Mouse (Mus musculus) left cerebral cortex, adult 8-10 months (tissue): Measurements from ENCODE around the gene Kdelr3. TPM values are rescaled to one million over a fixed set of nuclear protein-coding genes. Genes with fewer than 3 reads are reported as not detected.

Experiments
- DNase-seq, 2 experiments: peaks; one replicate each; pipeline ENCODE4 v3.0.0; 2022; ENCODE audit warnings: low spot score in 2 of 2
- total RNA-seq, 4 experiments: library from RNA; stranded (reverse); gene quantifications; 2 replicates each; pipeline ENCODE4 v1.2.4; 2022

The Kdelr3 gene
- total RNA-seq, result under 1 TPM; 0.26 to 0.62 (median 0.48) TPM

- peak in 1 of 2 experiments; percentile 27 for DNase-seq
Measured at GRCm38 (mm10) chr15:79516171-79517096, at the start of gene Kdelr3. Gene Kdelr3 (plus strand): TSS chr15:79516411.

- peak; percentile 65 to 90 for DNase-seq
Measured at GRCm38 (mm10) chr15:79466601-79467286, 49.5 kb upstream of the Kdelr3 start.

GRCm38 (mm10) chr15:79469577-79469976 is 46.6 kb upstream of the Kdelr3 start:
- DNase-seq, result no peak

GRCm38 (mm10) chr15:79470583-79470982 is 45.6 kb upstream of the Kdelr3 start:
- DNase-seq, result no peak

- peak in 1 of 2 experiments; percentile 50 for DNase-seq
Measured at GRCm38 (mm10) chr15:79471095-79471494, 45.1 kb upstream of the Kdelr3 start.

- no peak for DNase-seq
Measured at GRCm38 (mm10) chr15:79473042-79473441, 43.2 kb upstream of the Kdelr3 start.

GRCm38 (mm10) chr15:79473638-79474355 is 42.4 kb upstream of the Kdelr3 start:
- no peak for DNase-seq

- DNase-seq, result no peak
Measured at GRCm38 (mm10) chr15:79477227-79477626, 39.0 kb upstream of the Kdelr3 start.

GRCm38 (mm10) chr15:79481181-79481688 is 35.0 kb upstream of the Kdelr3 start:
- DNase-seq, result peak in 1 of 2 experiments; percentile 86

- DNase-seq, result no peak
Measured at GRCm38 (mm10) chr15:79489463-79489862, 26.7 kb upstream of the Kdelr3 start.

GRCm38 (mm10) chr15:79493527-79493926 is 22.7 kb upstream of the Kdelr3 start:
- peak in 1 of 2 experiments; percentile 60 for DNase-seq

GRCm38 (mm10) chr15:79500110-79500509 is 16.1 kb upstream of the Kdelr3 start:
- no peak for DNase-seq

- peak in 1 of 2 experiments; percentile 68 for DNase-seq
Measured at GRCm38 (mm10) chr15:79502891-79503341, 13.3 kb upstream of the Kdelr3 start.

GRCm38 (mm10) chr15:79503438-79503837 is 12.8 kb upstream of the Kdelr3 start:
- no peak for DNase-seq

- no peak for DNase-seq
Measured at GRCm38 (mm10) chr15:79504707-79505452, 11.3 kb upstream of the Kdelr3 start, which contains the start of gene Kcnj4. Gene Kcnj4 (minus strand): TSS chr15:79505241.

- peak; percentile 62 to 75 for DNase-seq
Measured at GRCm38 (mm10) chr15:79505616-79506283, 10.5 kb upstream of the Kdelr3 start.

GRCm38 (mm10) chr15:79506460-79506859 is 9.8 kb upstream of the Kdelr3 start:
- DNase-seq, result no peak

- DNase-seq, result no peak
Measured at GRCm38 (mm10) chr15:79507055-79507828, 9.0 kb upstream of the Kdelr3 start.

- DNase-seq, result peak in 1 of 2 experiments; percentile 78
Measured at GRCm38 (mm10) chr15:79509998-79510397, 6.2 kb upstream of the Kdelr3 start.
